Mouse (Mus musculus) gastrocnemius, adult 8-10 months (tissue): ENCODE measurements at regions not wholly inside any gene's neighbourhood (a gene's known extent, or its start where the extent isn't known, plus 50 kb on each side); places are given as distances from the start of the nearest gene placed in this dataset.

Experiments used
- DNase-seq, 2 experiments: peaks; one replicate each; pipeline ENCODE4 v3.0.0; 2022; ENCODE audit warnings: low spot score in 2 of 2

GRCm38 (mm10) chr2:92854331-92854730 is 60.6 kb upstream of the Syt13 start:
- no peak for DNase-seq

GRCm38 (mm10) chr2:92856047-92856446 is 58.9 kb upstream of the Syt13 start:
- DNase-seq: no peak

GRCm38 (mm10) chr2:92860502-92861197 is 54.2 kb upstream of the Syt13 start:
- no peak for DNase-seq
